Mouse (Mus musculus) limb, embryonic 12.5 days (tissue): Measurements from ENCODE around the gene Dcbld2. TPM values are rescaled to one million over a fixed set of nuclear protein-coding genes. Genes with fewer than 3 reads are reported as not detected.
"Not testable (repeated sequence)": the region's sequence is repeated elsewhere in the genome, so short reads cannot be mapped to it uniquely, and the experiment has no call there.

Experiments used
- ATAC-seq: fragments of 200-750 bp; cut with Nextera tagmentation; 2 replicates; pipeline ENCODE4 v1.8.0; 2017; ENCODE audit warnings: low read depth, moderate TSS enrichment; ENCODE audit not compliant: insufficient number of reproducible peaks, insufficient read depth, low FRiP score, low TSS enrichment
- H3K27ac ChIP-seq: fragments of 300-500 bp; sonication (generic); 2 replicates; pipeline ENCODE4 v1.5.1; 2016; ENCODE audit warnings: mild to moderate bottlenecking, moderate library complexity
- H3K27me3 ChIP-seq: fragments of 300-500 bp; sonication (generic); 2 replicates; pipeline ENCODE4 v1.6.1; 2016; ENCODE audit warnings: mild to moderate bottlenecking, moderate library complexity
- H3K36me3 ChIP-seq: fragments of 300-500 bp; sonication (generic); 2 replicates; pipeline ENCODE4 v1.6.1; 2016; ENCODE audit warnings: mild to moderate bottlenecking, moderate library complexity
- H3K4me1 ChIP-seq: fragments of 300-500 bp; sonication (generic); replicated peaks from 2 replicates; pipeline ENCODE4 v1.6.1; 2016
- H3K4me2 ChIP-seq: fragments of 300-500 bp; sonication (generic); 2 replicates; pipeline ENCODE4 v1.6.1; 2016; ENCODE audit warnings: mild to moderate bottlenecking, moderate library complexity
- H3K4me3 ChIP-seq: fragments of 300-500 bp; sonication (generic); replicated peaks from 2 replicates; pipeline ENCODE4 v1.5.1; 2016; ENCODE audit warnings: mild to moderate bottlenecking
- H3K9ac ChIP-seq: fragments of 300-500 bp; sonication (generic); replicated peaks from 2 replicates; pipeline ENCODE4 v1.6.1; 2016; ENCODE audit warnings: mild to moderate bottlenecking, moderate library complexity
- H3K9me3 ChIP-seq: fragments of 300-500 bp; sonication (generic); 2 replicates; pipeline ENCODE4 v1.6.1; 2016; ENCODE audit warnings: mild to moderate bottlenecking, moderate library complexity
- WGBS: fragments of 180-500 bp; shearing (Covaris S2); methylation state at CpG from one replicate; pipeline ENCODE4 v1.1.7; 2016; 5-methylcytosine and 5-hydroxymethylcytosine counted together
- polyA plus RNA-seq: library from polyadenylated mRNA; unstranded; fragments of >200 nt; fragmentation: Nextera tagmentation; extraction: Ambion mirVana; gene quantifications from 2 replicates; pipeline ENCODE4 v1.2.1, GENCODE M21; 2016

Gene Dcbld2
- polyA plus RNA-seq, 1 experiment from 2014 or later: 10.0 TPM

DNA sequence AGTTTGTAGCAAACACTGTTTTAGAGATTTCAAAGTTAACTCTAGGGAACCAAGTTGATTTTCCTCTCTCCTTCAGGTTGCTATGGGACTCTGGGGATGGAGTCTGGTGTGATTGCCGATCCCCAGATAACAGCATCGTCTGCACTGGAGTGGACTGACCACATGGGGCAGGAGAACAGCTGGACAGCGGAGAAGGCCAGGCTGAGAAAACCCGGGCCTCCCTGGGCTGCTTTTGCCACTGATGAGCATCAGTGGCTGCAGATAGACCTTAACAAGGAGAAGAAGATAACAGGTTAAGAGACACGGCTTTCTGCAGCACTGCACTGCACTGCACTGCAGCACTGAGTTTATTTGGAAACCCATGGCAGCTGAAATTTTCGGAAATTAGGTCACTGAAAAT is 42.4 kb downstream of the Dcbld2 start:
- no peak overlapping the region for H3K4me2 ChIP-seq

DNA sequence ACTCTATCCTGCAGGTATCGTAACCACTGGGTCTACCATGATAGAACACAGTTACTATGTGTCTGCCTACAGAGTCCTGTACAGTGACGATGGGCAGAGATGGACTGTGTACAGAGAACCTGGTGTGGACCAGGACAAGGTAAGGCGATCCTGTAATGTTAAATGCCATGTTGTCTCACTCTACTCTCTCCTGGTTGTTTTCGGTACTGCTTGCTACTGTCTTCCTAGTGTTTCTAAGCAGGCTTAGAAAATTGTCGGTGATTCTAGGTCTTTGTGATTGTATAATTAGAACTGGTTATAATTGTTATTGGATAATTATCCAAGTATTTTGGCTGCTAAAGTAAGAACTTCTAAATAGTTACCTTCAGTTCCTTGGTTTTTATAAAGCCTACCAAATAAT is 43.4 kb downstream of the Dcbld2 start:
- no peak for ATAC-seq
- no peak overlapping the region for H3K4me2 ChIP-seq
- peaks cover 48% of the 10 kb centered on the region for H3K36me3 ChIP-seq
- WGBS: 92% methylated on average over 5 of the region's 5 CpGs
- H3K9me3 ChIP-seq: no peaks in the 10 kb centered on the region
- H3K27me3 ChIP-seq: no peaks in the 10 kb centered on the region
- peaks cover 5% of the 10 kb centered on the region; the same call in 1 of the 2 replicates for H3K4me1 ChIP-seq
- no peak overlapping the region for H3K4me3 ChIP-seq
- H3K27ac ChIP-seq: no peak overlapping the region
- no peak overlapping the region for H3K9ac ChIP-seq

More for the DNA sequence above, 42.4 kb downstream of the Dcbld2 start:
- H3K4me1 ChIP-seq: peaks cover 5% of the 10 kb centered on the region; the same call in 1 of the 2 replicates
- H3K9ac ChIP-seq: no peak overlapping the region
- no peak overlapping the region for H3K27ac ChIP-seq
- ATAC-seq: no peak
- no peaks in the 10 kb centered on the region for H3K27me3 ChIP-seq
- no peaks in the 10 kb centered on the region for H3K9me3 ChIP-seq
- H3K36me3 ChIP-seq: peaks cover 46% of the 10 kb centered on the region
- no peak overlapping the region for H3K4me3 ChIP-seq
- 73% methylated on average over 6 of the region's 6 CpGs for WGBS

DNA sequence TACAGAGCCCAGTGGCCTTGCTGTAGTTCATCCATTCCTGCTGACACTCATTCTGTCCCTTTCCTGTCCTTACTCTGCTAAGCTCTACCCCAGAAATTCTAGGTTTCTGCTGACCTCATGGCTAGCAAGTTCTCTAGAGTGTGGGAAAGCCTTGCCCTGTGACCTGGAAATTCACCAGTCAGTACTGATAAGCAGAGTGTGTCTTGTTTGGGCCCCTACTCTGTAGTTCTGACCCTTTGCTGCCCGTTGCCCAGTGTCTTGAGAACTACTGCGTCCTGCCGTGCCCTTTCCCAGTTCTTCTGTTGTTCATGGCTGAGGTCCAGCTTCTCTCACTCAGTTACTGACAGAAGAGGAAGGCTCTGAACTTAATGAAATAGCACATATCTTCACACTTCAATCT is 44.9 kb downstream of the Dcbld2 start:
- Histone ChIP-seq H3K4me2 (no peak overlapping the region), H3K9me3 (no peaks in the 10 kb centered on the region), H3K9ac (no peak overlapping the region), H3K4me3 (no peak overlapping the region), H3K27ac (no peak overlapping the region), H3K27me3 (no peaks in the 10 kb centered on the region), H3K4me1 (peaks cover 5% of the 10 kb centered on the region; the same call in 1 of the 2 replicates), H3K36me3 (peaks cover 52% of the 10 kb centered on the region)
- 89% methylated on average over 3 of the region's 3 CpGs for WGBS
- ATAC-seq: no peak

DNA sequence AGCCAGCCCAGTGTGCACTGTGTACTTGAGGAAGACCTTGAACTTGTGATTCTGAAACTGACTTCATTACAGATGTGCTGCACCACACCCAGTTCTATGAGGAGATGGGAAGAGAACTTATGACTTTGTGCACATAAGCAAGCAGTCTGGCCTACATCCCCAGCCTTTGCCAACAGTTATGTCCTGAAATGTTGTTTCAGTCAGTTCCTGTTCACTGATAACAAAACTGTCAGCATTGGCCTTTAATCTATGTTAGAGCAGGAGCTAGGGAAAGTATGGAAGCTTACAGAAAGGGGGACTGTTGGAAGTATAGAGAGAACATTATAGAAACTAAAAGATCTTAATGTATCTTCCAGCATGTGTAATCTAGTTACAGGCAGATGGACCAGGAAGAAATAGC is 45.6 kb downstream of the Dcbld2 start:
- Histone ChIP-seq H3K4me1 (peaks cover 5% of the 10 kb centered on the region; the same call in 1 of the 2 replicates), H3K4me2 (no peak overlapping the region), H3K27me3 (no peaks in the 10 kb centered on the region), H3K36me3 (peaks cover 56% of the 10 kb centered on the region), H3K27ac (no peak overlapping the region), H3K4me3 (no peak overlapping the region), H3K9ac (no peak overlapping the region), H3K9me3 (no peaks in the 10 kb centered on the region)
- no peak for ATAC-seq

DNA sequence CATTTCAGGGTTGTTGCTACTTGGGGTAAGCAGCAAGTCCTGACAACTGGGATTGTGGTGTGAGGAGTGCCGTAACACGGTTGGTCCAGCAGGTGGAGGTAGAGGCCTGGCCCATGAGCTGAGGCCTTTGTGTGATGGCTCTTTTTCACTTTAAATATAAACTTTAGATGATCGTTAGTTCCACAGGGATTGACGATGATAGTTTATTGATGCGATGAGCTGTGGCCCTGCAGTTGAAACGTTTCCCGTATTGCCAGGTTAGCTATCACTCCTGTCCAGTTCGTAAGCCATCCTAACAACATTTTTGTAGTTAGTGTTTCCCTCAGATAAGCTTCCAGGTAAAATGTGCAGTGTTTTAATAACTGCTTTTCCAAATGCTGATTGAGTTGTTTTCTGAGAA is 46.4 kb downstream of the Dcbld2 start:
- 75% methylated on average over 8 of the region's 8 CpGs for WGBS
- no peak overlapping the region for H3K9ac ChIP-seq
- H3K36me3 ChIP-seq: peaks cover 56% of the 10 kb centered on the region
- ATAC-seq: no peak
- no peaks in the 10 kb centered on the region for H3K4me1 ChIP-seq
- no peaks in the 10 kb centered on the region for H3K27me3 ChIP-seq
- no peak overlapping the region for H3K27ac ChIP-seq
- H3K4me3 ChIP-seq: no peak overlapping the region
- no peaks in the 10 kb centered on the region for H3K9me3 ChIP-seq
- H3K4me2 ChIP-seq: no peak overlapping the region

DNA sequence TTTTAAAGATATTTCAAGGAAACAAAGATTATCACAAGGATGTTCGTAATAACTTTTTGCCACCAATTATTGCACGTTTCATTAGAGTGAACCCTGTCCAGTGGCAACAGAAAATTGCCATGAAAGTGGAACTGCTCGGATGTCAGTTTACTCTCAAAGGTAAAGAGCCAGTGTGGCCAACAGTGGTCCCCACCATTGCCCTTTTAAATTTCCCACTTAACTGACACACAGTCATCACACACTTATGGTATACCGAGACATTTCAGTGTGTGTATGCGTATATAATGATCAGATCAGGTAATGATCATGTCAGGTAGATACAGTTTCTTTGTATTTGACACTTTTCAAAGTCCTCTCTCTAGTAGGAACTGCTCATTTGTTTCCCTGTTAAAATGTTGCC is 46.9 kb downstream of the Dcbld2 start:
- H3K4me3 ChIP-seq: no peak overlapping the region
- peaks cover 55% of the 10 kb centered on the region for H3K36me3 ChIP-seq
- H3K9me3 ChIP-seq: no peaks in the 10 kb centered on the region
- H3K4me2 ChIP-seq: no peak overlapping the region
- no peaks in the 10 kb centered on the region for H3K27me3 ChIP-seq
- H3K9ac ChIP-seq: no peak overlapping the region
- H3K27ac ChIP-seq: no peak overlapping the region
- WGBS: 87% methylated on average over 5 of the region's 5 CpGs
- no peaks in the 10 kb centered on the region for H3K4me1 ChIP-seq
- ATAC-seq: no peak

DNA sequence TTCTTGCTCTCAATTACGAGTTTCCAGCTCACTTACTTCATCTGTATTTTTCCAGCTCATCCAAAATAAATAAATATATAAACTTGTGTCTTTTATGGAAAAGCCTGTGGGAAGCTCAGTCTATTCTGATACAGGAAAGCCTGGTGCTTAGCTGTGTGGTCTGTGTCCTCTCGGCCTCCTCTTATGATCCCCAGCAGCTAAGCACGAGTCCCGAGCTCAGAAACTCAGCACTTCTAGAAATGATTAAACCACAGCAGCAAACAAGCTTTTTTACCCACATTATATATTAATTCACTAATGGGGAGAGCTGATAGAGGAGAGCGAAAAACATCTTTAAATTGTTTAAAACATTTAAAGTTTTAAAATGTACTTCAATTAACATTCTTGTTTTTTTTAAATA is 48.2 kb downstream of the Dcbld2 start:
- ATAC-seq: no peak
- Histone ChIP-seq H3K27ac (no peak overlapping the region), H3K36me3 (peaks cover 58% of the 10 kb centered on the region), H3K4me3 (no peak overlapping the region), H3K27me3 (no peaks in the 10 kb centered on the region), H3K4me2 (no peak overlapping the region), H3K9ac (no peak overlapping the region), H3K9me3 (no peaks in the 10 kb centered on the region), H3K4me1 (no peaks in the 10 kb centered on the region)
- WGBS: 93% methylated on average over 5 of the region's 5 CpGs

DNA sequence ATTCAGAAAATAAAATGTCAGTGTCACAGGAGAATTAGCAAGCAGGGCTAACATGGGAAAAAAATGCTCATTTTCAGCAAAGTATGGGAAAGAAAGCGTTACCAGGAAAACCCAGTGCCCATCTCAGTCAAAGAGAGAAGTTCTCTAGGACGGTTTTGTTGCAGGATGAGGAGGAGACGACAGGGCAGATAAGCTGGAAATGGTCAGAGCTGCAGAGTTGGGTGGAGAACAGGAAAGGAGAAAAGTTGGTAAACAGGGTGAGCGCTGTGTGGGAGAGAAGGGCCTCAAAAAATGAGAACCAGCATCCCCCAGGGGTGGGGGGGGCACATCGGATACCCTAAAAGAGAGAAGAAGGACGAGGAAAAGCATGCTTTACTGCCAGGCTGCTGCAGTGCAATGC is 48.7 kb downstream of the Dcbld2 start:
- 84% methylated on average over 6 of the region's 6 CpGs for WGBS
- no peak overlapping the region for H3K27ac ChIP-seq
- no peak overlapping the region for H3K4me2 ChIP-seq
- H3K4me3 ChIP-seq: no peak overlapping the region
- no peaks in the 10 kb centered on the region for H3K4me1 ChIP-seq
- H3K9me3 ChIP-seq: no peaks in the 10 kb centered on the region
- H3K27me3 ChIP-seq: no peaks in the 10 kb centered on the region
- no peak for ATAC-seq
- no peak overlapping the region for H3K9ac ChIP-seq
- peaks cover 58% of the 10 kb centered on the region for H3K36me3 ChIP-seq

DNA sequence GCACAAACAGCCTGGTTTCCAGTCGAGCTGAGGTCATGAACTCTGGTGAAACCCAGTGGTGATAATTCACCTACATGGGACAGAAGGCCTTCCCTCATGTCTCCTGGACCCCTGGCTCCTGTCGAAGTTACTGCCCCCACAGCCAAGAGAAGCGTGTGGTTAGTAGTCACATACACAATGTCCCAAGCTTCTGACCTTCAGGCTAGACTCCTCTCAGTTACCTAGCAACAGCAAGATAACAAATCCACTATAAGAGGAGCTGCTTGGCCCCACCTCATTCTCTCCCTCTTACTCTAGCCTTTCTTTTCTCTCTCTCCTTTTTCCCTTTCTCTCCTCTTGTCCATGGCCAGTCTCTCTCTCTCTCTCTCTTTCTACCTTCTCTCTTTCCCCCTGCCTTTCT is 51.7 kb downstream of the Dcbld2 start:
- H3K4me3 ChIP-seq, ATAC-seq, H3K9ac ChIP-seq, H3K27me3 ChIP-seq, H3K9me3 ChIP-seq, H3K4me1 ChIP-seq, H3K27ac ChIP-seq, H3K4me2 ChIP-seq: not testable (repeated sequence)
- 36% methylated on average over 3 of the region's 3 CpGs for WGBS
- peaks cover 68% of the 10 kb centered on the region for H3K36me3 ChIP-seq

DNA sequence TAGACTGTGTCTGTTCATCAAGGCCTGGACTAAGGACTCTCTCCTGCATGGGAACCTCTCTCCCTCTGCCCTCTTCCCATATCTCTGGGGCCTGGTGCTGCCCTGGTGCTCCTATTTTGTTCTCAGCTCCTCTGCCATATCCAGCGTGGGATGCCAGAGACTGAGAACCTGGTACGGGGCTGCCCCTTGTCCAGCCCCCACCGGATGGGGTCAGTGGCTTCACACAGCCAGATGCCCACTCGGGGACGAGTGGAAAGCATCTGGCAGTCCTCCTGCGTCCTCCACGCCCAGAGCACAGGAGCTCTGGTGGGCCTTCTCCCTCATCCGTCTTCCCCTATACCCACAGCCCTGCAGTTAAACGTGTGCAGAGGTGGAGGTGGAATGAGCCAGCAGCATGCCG is 52.1 kb downstream of the Dcbld2 start:
- peaks cover 73% of the 10 kb centered on the region for H3K36me3 ChIP-seq

DNA sequence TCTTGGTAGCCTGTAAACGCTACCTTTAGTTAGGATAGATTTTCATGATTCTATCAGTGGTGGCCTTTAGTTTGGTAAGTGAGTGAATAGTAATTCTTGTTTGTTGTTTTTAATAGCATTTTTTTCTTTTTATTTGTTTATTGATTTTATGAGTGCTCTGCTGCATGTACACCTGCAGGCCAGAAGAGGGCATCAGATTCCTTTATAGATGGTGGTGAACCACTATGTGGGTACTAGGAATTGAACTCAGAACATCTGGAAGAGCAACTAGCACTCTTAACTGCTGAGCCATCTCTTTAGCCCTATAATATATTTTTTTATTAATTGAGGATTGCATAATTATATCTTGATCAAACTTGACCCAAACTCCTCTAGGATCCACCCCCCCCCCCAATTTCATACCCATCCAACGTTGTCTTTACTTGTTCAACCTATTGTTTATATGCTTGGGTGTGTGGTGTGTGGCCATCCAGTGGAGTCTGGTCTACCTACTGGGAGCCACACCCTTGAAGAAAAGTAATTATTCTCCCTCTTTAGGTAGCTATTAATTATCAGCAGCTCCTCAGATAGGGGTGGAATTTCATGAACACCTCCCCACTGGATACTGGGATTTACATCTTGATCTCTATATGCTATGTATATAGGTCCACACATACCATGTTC is 53.7 kb downstream of the Dcbld2 start:
- no peak overlapping the region for H3K27ac ChIP-seq
- H3K9ac ChIP-seq: no peak overlapping the region
- no peaks in the 10 kb centered on the region for H3K4me1 ChIP-seq
- ATAC-seq: no peak
- 90% methylated on average over 2 of the region's 2 CpGs for WGBS
- H3K36me3 ChIP-seq: peaks cover 82% of the 10 kb centered on the region
- no peak overlapping the region for H3K4me3 ChIP-seq
- no peak overlapping the region for H3K4me2 ChIP-seq
- H3K27me3 ChIP-seq: no peaks in the 10 kb centered on the region
- no peaks in the 10 kb centered on the region for H3K9me3 ChIP-seq

More for the DNA sequence above, 52.1 kb downstream of the Dcbld2 start:
- Histone ChIP-seq H3K9ac (no peak overlapping the region), H3K27me3 (no peaks in the 10 kb centered on the region), H3K4me1 (no peaks in the 10 kb centered on the region), H3K4me3 (no peak overlapping the region), H3K9me3 (no peaks in the 10 kb centered on the region), H3K4me2 (no peak overlapping the region), H3K27ac (no peak overlapping the region)
- WGBS: 81% methylated on average over 10 of the region's 10 CpGs
- no peak for ATAC-seq

DNA sequence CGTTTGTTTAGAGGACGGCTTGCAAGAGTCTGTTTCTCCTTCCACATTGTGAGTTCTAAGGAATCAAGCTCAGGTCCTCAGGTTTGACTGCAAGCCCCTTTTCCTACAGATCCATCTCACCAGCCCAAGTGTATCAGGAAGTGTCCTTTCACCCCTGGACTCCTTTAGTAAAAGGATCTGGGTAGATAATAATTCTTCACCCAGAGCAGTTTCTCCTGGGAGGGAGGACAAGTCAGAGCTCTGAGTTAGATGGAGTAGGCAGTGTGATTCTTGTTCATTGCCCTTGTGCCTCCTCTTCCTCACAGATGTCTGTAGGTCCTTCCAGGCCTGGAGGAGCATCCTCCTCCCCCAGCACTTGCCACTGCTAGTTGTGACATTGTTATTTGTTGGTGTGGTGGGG is 54.3 kb downstream of the Dcbld2 start:
- Histone ChIP-seq H3K9me3 (no peaks in the 10 kb centered on the region), H3K4me2 (no peak overlapping the region), H3K27me3 (no peaks in the 10 kb centered on the region), H3K36me3 (peaks cover 82% of the 10 kb centered on the region), H3K4me1 (no peaks in the 10 kb centered on the region), H3K27ac (no peak overlapping the region), H3K4me3 (no peak overlapping the region), H3K9ac (no peak overlapping the region)
- no peak for ATAC-seq
- 94% methylated on average over 2 of the region's 2 CpGs for WGBS
